Mouse (Mus musculus) megakaryocyte progenitor cell, adult 5-6 weeks (primary cell): ENCODE measurements around the gene Zbtb41. TPM values are rescaled to one million over a fixed set of nuclear protein-coding genes. Genes with fewer than 3 reads are reported as not detected.
A peak's percentile ranks its signal among the peaks of the same experiment; 100 is the strongest.

Experiments used
- ATAC-seq: replicated peaks from 2 replicates; pipeline ENCODE4 v1.8.0; 2016; ENCODE audit warnings: mild to moderate bottlenecking, moderate TSS enrichment, inconsistent platforms; ENCODE audit not compliant: poor library complexity
- total RNA-seq, 2 experiments: library from RNA; stranded (forward) in 1 of 2; stranded (reverse) in 1 of 2; fragments of 157-497, 149-512 nt in 1 of 2; fragments of 200-1000 nt in 1 of 2; gene quantifications; 2 replicates each; pipeline versions ENCODE4 v1.2.3 to v1.2.4; 2015 to 2017

The Zbtb41 gene
- total RNA-seq, 2 experiments from 2014 or later = 12.0 to 18.8 TPM

DNA sequence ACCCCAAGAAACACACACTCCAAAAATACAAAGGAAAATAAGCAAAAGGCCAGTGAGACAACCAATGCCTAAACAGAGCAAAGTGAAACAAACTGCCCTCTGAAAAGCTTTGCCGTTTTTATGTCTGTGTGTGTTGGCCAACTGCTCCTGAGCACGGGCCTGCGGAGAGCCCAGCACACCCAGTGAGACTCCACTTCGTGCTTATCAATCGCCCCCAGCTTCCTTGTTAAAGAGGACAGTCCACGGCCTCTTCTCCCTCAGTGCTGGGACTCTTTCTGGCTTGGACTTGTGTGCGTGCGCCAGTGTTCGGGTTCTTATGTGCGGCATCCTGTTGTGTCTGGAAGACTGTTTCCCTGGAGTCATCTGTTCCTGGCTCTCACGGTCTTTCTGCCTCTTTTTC is 43.8 kb downstream of the Zbtb41 start:
- peak; percentile 86 for ATAC-seq

DNA sequence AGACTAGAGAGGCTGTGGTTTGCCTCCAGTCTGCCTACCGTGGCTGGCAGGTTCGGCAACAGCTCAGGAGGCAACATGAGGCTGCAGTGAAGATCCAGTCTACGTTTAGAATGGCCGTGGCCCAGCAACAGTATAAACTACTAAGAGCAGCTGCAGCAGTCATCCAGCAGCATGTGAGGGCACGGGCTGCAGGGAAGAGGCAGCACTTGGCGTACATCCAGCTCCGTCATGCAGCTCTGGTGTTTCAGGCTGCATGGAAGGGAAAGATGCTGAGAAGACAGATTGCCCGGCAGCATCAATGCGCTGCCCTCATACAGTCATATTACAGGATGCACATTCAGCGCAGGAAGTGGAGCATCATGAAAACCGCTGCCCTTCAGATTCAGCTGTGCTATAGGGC is 56.8 kb downstream of the Zbtb41 start:
- no peak for ATAC-seq

DNA sequence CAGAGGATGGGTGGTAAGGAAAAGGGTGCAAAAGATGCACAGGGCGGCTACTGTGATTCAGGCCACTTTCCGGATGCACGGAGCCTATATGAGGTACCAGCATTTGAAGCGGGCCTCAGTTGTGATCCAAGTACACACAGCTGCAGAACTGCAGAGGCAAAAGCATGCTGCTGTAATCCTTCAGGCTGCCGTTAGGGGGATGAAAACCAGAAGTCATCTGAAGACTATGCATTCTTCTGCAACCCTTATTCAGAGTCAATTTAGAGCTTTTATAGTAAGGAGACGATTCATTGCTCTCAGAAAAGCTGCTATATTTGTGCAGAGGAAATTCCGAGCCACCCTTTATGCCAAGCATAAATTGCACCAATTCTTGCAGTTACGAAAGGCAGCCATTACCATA is 58.2 kb downstream of the Zbtb41 start:
- no peak for ATAC-seq

DNA sequence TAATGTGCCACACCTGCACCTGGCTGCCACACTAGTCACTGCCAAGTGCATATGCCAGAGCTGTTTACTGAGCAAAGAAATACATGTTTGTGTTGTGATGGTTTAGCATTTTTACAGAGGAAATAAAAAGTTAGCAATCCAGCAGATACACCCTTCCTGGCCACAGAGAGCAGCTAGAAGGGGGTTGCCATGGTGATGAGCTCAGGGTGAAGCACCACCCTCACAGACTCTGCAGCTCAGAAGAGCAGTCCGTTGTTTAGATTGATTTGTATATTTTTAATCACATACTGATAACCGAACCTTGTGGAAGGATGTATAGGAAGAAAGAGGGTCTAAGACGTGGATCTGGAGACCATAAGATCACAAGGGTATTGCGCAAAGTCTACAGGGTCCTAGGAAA is 59.1 kb downstream of the Zbtb41 start:
- no peak for ATAC-seq

DNA sequence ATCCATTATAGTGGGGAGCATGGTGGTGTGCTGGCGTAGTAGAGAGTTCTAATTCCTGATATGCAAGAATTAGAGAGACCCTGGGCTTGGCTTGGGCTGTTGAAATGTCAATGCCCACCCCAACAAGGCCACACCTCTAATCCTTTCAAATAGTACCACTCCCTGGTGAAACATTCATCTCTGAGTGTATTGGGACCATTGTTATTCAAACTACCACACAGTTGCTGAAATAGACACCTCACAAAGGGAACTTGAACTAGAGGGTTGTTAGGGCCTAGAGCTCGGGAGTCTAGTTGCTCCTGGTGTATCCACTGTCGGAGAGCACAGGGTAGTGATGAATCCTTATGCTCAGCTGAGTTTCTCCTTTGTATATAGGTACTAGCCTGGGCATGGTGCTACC is 72.5 kb downstream of the Zbtb41 start:
- no peak for ATAC-seq

DNA sequence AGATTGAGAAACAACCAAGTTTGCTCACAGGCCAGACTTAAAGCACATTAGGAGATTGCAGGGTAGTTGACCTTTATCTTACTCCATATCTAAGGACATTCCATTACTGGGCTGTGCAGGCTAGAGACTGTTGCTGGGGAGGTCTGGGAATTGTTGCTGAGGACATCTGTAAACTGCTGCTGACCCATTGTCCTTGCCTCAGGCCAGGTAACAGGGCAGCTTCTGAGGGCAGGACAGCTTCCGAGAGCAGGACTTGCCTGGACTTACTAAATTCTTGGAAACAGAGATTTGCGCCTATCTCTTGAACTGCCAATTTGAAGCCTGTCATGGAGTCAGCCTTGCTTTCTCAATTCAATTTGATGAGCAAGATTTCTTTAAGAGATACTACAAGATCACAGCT is 73.3 kb downstream of the Zbtb41 start:
- no peak for ATAC-seq

DNA sequence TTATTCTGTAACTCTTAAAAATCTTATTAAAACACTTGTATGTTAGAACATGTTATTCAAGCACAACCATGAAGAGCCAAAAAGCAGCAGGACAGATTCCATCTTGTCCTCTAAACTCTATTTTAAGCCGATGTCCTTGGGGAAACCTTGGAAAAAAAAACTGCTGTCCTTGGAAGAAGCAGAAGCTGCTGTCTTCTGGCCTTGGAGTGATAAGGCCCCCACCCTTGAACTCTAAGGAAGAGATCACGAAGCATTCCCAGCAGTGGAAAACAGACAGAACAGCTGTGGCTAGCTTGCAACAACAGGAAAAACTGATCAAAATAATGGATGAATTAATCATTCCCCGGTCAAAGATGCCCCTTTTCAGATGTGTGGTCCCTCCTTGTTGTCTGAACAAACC is 74.1 kb downstream of the Zbtb41 start:
- ATAC-seq = no peak

DNA sequence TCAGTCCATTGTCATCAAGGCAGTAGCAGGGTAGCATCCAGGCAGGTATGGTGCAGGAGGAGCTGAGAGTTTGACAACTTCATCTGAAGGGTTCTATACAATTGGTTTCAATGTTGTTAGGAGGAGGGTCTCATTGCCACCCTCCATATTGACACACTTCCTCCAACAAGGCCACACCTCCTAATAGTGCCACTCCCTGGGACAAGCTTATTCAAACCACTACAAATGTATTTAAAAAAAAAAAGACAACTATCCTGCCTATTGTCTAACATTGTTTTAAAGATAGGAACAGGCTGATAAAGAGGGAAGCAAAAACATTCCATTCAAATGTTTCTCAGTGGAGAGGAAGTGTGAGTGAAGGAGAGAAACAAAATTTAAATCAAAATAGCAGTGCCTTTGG is 77.7 kb downstream of the Zbtb41 start:
- no peak for ATAC-seq

DNA sequence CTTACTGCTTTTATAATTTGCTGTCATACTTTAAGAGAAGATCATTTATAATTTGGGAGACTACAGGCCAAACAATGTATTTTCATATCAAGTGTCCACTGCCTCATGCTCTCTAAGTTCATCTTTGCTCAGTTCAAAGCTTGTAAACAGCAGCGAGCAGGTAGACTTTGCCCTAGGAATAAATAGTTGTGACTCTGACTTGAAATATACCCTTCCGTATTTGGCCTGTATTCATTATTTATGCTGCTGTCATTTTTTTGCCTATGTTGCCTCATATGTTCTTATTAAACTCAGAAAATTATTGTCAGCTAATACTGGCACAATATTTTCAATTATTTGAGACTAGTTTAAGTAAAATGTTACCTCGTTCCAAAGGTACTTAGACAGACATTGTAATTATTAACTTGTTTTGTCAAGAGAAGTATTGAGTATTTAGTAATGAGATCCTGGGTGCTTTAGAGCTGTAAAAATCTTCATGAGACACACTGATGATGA is 79.2 kb downstream of the Zbtb41 start, which contains the start of gene F13b:
F13b (plus strand) TSS at position 445 of the 495 bp plus-strand sequence.
- no peak for ATAC-seq

Other genes starting within 250 kb of the Zbtb41 start
- gene Crb1, start 45.2 kb upstream of the Zbtb41 start, total RNA-seq (2015) = not detected in 2 replicates
- not detected in 2 replicates for gene Crb1, start 45.2 kb upstream of the Zbtb41 start, total RNA-seq (2017)
- gene Aspm, start 32.5 kb downstream of the Zbtb41 start, total RNA-seq (2015) = 21.9 and 25.8 TPM in 2 replicates
- gene Aspm, start 32.5 kb downstream of the Zbtb41 start, total RNA-seq (2017) = 24.4 and 29.7 TPM in 2 replicates
- not detected in 2 replicates for gene F13b, start 79.4 kb downstream of the Zbtb41 start, total RNA-seq (2015)
- not detected in 2 replicates for gene F13b, start 79.4 kb downstream of the Zbtb41 start, total RNA-seq (2017)
- not detected in 2 replicates for gene Cfhr1, start 138.0 kb downstream of the Zbtb41 start, total RNA-seq (2015)
- not detected in 2 replicates for gene Cfhr1, start 138.0 kb downstream of the Zbtb41 start, total RNA-seq (2017)